Mouse (Mus musculus) liver, adult (tissue): Measurements from ENCODE around the gene Nudcd3.

Experiments used
- GATA4 ChIP-seq: IDR thresholded peaks from 2 replicates; pipeline ENCODE4 v1.6.1; 2014; ENCODE audit warnings: mild to moderate bottlenecking, low read length; ENCODE audit not compliant: insufficient replicate concordance

The Nudcd3 gene

GRCm38 (mm10) chr11:6159704-6160275 is 40.4 kb downstream of the Nudcd3 start:
- TF ChIP-seq GATA4: no peak

- TF ChIP-seq GATA4: no peak
Observed at GRCm38 (mm10) chr11:6158515-6158914, 41.7 kb downstream of the Nudcd3 start.

GRCm38 (mm10) chr11:6157119-6157518 is 43.1 kb downstream of the Nudcd3 start:
- no peak for TF ChIP-seq GATA4

- no peak for TF ChIP-seq GATA4
Observed at GRCm38 (mm10) chr11:6156651-6157050, 43.6 kb downstream of the Nudcd3 start.

- no peak for TF ChIP-seq GATA4
Observed at GRCm38 (mm10) chr11:6154211-6154701, 46.0 kb downstream of the Nudcd3 start.

- no peak for TF ChIP-seq GATA4
Observed at GRCm38 (mm10) chr11:6152864-6153263, 47.4 kb downstream of the Nudcd3 start.

- TF ChIP-seq GATA4: no peak
Observed at GRCm38 (mm10) chr11:6138233-6138950, 61.8 kb downstream of the Nudcd3 start.

GRCm38 (mm10) chr11:6132886-6133285 is 67.3 kb downstream of the Nudcd3 start:
- TF ChIP-seq GATA4: no peak

GRCm38 (mm10) chr11:6130578-6130977 is 69.6 kb downstream of the Nudcd3 start:
- TF ChIP-seq GATA4: no peak

GRCm38 (mm10) chr11:6123605-6124120 is 76.6 kb downstream of the Nudcd3 start:
- no peak for TF ChIP-seq GATA4

GRCm38 (mm10) chr11:6122631-6123030 is 77.6 kb downstream of the Nudcd3 start:
- no peak for TF ChIP-seq GATA4

- no peak for TF ChIP-seq GATA4
Observed at GRCm38 (mm10) chr11:6120596-6120995, 79.6 kb downstream of the Nudcd3 start.

- no peak for TF ChIP-seq GATA4
Observed at GRCm38 (mm10) chr11:6120001-6120400, 80.2 kb downstream of the Nudcd3 start.

GRCm38 (mm10) chr11:6119312-6119711 is 80.9 kb downstream of the Nudcd3 start:
- TF ChIP-seq GATA4: no peak

- no peak for TF ChIP-seq GATA4
Observed at GRCm38 (mm10) chr11:6117956-6118355, 82.3 kb downstream of the Nudcd3 start.

GRCm38 (mm10) chr11:6111734-6112484 is 88.3 kb downstream of the Nudcd3 start:
- no peak for TF ChIP-seq GATA4

GRCm38 (mm10) chr11:6109990-6110389 is 90.2 kb downstream of the Nudcd3 start:
- TF ChIP-seq GATA4: no peak
